Mouse (Mus musculus): Measurements from ENCODE around the gene Rnf141.

The Rnf141 gene

DNA sequence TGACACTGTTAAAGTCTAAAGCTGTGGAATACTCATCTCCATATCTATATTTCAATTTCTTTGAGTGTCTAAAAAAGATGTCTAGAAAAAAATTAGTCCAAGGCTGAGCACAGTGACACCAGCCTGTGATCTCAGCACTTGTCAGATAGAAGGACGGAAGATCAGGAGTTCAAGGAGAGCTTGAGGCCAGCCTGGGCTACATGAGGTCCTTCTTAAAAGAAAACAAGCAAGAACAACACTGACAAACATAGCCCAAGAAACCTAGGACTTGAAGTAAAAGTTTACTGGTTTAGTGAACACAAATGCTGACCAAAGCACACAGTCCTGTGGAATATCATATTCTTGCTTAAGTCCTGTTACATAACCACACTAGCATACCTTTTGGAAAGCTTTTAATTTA lies 10.2 kb downstream of the Rnf141 start:
- in situ Hi-C loops (cut with MboI, MseI): no loop called here

GRCm38 (mm10) chr7:110833024-110833423 lies 11.2 kb downstream of the Rnf141 start:
- in situ Hi-C loops (cut with MboI, MseI): no loop called here

DNA sequence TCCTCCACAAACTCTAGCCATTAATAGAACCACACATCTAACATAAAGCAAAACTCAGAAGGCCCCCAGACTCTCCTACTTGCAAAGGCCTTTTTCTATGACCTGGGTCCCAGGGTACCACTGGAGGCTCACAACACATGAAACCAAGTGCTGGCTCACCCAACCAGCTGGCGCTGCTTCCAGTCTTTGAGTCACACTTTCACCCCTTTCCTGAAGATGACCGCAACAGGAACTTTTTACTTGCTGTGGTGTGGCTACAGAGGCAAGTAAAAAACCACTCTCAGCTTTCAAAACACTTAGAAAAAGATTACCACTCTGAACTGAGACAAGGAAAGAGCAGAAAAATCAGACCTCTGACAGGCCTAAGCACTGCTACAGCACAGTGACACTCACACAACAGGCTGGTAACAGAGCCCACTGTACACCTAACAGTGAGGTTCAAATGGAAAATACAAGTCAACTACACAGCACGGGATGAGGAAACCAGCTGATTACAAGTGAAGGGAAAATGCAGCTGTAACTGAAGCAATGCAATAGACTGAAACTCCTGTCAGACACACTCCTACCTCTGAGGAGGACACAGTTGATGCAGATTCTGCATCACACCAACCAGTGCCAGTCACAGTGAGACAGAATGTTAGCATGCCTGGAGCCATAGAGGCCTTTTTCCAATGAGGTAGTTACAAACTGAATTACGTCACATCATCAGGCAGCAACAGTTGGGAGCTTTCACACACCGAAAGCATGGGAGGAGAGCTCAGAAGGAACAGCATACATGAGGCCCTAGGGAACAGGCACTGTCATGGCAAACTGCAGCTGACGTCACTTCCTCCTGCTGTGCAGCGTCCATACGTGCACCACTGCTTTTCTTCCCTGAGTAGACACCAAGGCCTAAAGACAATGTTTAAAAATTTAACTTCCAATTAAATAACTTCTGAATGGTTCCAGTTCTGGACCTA lies 20.0 kb downstream of the Rnf141 start:
- in situ Hi-C loops (cut with MboI, MseI): loop anchor here (10.0 kb wide), 1 partner anchor 101 kb away; no protein-coding TSS in a partner anchor

GRCm38 (mm10) chr7:110823593-110823992 lies 20.7 kb downstream of the Rnf141 start:
- in situ Hi-C loops (cut with MboI, MseI): loop anchor here (10.0 kb wide), 1 partner anchor 101 kb away; no protein-coding TSS in a partner anchor

DNA sequence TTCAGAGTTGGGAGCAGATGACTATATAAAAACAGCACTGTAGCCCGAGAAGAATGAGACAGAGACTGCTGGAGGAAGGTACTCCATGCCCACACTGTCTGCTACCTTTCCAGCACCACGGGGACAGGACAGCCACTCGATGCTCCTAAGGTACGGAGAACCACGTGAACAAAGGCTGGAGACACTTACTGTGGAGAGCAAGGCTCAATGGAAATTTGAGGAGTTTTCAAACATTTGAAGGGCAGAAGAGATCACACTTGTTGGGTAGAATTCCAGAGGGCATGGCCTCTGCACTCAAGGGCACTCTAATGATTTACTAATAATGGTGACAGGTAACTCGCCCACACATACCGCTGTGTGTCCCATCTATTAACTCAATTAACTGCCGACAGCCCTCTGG lies 21.2 kb downstream of the Rnf141 start:
- in situ Hi-C loops (cut with MboI, MseI): loop anchor here (10.0 kb wide), 1 partner anchor 102 kb away; no protein-coding TSS in a partner anchor

DNA sequence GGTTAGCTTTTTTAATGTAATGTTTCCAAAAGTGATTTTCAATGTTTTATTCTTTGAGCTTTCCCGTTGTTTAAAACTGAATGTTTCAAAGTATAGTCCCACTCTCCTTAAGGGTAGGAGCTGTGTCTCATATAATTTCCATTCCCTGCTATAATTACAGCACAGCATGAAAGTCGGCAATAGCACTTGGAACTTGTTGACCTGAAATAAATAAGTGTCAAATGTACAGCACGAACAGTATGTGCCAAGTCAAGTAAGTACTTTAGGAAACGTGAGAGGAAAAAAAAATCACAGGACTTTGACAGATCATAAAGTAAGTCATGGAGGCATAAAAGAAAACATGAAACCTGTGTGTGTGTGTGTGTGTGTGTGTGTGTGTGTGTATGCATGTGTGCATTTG lies 22.2 kb downstream of the Rnf141 start:
- in situ Hi-C loops (cut with MboI, MseI): loop anchor here (10.0 kb wide), 1 partner anchor 103 kb away; no protein-coding TSS in a partner anchor

GRCm38 (mm10) chr7:110821653-110822052 lies 22.6 kb downstream of the Rnf141 start:
- in situ Hi-C loops (cut with MboI, MseI): loop anchor here (10.0 kb wide), 1 partner anchor 103 kb away; no protein-coding TSS in a partner anchor

DNA sequence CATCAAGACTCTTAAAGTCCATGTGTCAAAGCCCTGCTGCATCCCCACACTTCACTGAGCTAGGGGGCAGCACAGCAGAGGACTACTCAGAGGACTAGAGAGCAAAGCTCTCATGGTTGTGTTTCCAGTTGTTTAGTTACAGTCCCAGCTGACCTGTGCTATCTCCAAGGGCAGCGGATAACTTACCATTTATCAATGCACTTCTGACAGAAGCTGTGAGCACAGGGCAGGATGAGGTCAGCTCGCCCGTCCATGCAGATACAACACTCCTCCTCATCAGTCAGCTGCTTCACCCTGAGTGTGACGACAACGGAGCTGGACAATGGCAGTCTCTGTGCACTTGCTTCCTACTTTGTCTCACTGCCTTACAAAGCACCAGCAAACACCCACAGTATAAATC lies 23.2 kb downstream of the Rnf141 start:
- in situ Hi-C loops (cut with MboI, MseI): loop anchor here (10.0 kb wide), 1 partner anchor 104 kb away; no protein-coding TSS in a partner anchor

DNA sequence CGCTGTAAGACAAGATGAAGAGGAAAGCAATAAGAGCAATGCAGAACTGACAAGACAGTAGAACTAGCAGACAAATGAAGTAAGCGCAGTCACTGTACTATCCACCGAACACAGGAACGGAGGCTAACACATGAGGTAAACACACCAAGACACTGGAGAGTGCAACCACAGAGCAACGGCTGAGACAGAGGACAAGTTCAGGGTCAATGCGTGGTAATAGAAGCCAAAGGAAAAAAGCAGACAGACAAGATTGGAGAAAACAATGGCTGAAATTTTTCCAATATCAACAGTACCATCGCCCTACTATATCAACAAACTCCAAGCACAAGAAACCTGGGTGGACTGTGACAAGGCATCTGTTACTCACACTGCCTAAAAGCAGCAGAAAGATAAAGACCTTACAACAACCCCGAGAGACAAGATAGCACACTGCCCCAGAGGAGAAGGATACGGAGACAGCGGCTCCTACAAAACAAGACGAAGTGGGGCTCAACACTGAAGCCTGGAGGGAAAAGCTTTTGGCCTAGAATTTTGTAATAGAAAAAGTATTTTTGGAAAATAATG lies 25.4 kb downstream of the Rnf141 start:
- in situ Hi-C loops (cut with MboI, MseI): no loop called here

GRCm38 (mm10) chr7:110818206-110818605 lies 26.1 kb downstream of the Rnf141 start:
- in situ Hi-C loops (cut with MboI, MseI): no loop called here

- in situ Hi-C loops (cut with MboI, MseI): no loop called here
These were observed 28.2 kb downstream of the Rnf141 start for GRCm38 (mm10) chr7:110816037-110816436.

GRCm38 (mm10) chr7:110813983-110814382 lies 30.3 kb downstream of the Rnf141 start:
- in situ Hi-C loops (cut with MboI, MseI): no loop called here

- in situ Hi-C loops (cut with MboI, MseI): no loop called here
These were observed 32.7 kb downstream of the Rnf141 start for GRCm38 (mm10) chr7:110811529-110811928.

DNA sequence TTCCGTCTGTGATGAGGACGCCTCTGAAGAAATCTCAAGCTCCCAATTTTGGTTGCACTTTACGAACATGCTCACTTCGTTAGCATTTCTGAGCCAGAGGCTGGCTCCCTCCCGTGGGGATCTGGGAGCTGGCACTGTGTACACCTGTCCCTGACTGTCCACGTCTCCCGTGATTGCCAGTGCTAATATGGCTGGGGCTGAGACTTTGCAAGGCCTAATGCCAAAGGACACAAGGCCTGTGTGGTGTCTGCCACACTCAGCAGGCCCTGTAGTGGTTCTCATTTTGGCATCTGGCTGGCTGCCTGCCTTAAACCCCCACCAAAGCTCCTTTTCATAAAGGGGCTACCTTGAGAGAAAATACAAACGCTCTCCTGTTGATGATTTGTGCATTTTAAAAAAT lies 33.3 kb downstream of the Rnf141 start:
- in situ Hi-C loops (cut with MboI, MseI): no loop called here

- in situ Hi-C loops (cut with MboI, MseI): loop anchor here (5.0 kb wide), 1 partner anchor 127 kb away; no protein-coding TSS in a partner anchor
These were observed 34.4 kb downstream of the Rnf141 start for GRCm38 (mm10) chr7:110809585-110810557.

DNA sequence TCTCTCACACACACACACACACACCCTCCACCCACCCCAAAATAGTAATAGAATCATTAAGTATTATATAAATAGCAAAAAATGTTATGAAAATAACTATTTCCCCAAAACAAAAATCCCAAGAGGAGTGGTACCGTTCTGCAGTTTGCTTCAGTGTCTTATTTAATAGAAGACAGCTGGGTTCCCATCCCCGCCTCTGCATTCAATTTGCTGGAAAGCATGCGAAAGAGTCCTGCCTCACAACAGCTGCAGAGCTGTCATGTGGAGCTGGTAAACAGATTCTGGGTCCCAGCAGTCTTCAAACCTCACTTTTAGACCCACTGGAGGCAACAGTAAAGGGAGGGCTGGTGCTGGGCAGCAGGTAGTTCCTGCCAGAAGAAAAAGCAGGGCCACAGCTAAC lies 35.3 kb downstream of the Rnf141 start:
- in situ Hi-C loops (cut with MboI, MseI): loop anchor here (5.0 kb wide), 1 partner anchor 128 kb away; no protein-coding TSS in a partner anchor

GRCm38 (mm10) chr7:110807460-110808030 lies 36.7 kb downstream of the Rnf141 start:
- in situ Hi-C loops (cut with MboI, MseI): loop anchor here (5.0 kb wide), 1 partner anchor 130 kb away; no protein-coding TSS in a partner anchor

GRCm38 (mm10) chr7:110804266-110804665 lies 40.0 kb downstream of the Rnf141 start:
- in situ Hi-C loops (cut with MboI, MseI): loop anchor here (5.0 kb wide), 2 partner anchors 77 to 213 kb away; no protein-coding TSS in a partner anchor

GRCm38 (mm10) chr7:110803131-110803530 lies 41.1 kb downstream of the Rnf141 start:
- in situ Hi-C loops (cut with MboI, MseI): loop anchor here (5.0 kb wide), 2 partner anchors 76 to 214 kb away; no protein-coding TSS in a partner anchor

GRCm38 (mm10) chr7:110801028-110801427 lies 43.2 kb downstream of the Rnf141 start:
- in situ Hi-C loops (cut with MboI, MseI): loop anchor here (5.0 kb wide), 2 partner anchors 74 to 216 kb away; no protein-coding TSS in a partner anchor

Measured in T-helper 2 cell (primary cell).